Mouse (Mus musculus) activated CD4-positive, CD25-positive, alpha-beta regulatory T cell, adult 4 months (primary cell): ENCODE measurements around the gene Hoxd1. TPM values are rescaled to one million over a fixed set of nuclear protein-coding genes. Genes with fewer than 3 reads are reported as not detected.
A peak's percentile ranks its signal among the peaks of the same experiment; 100 is the strongest.

Source experiments
- ATAC-seq: one replicate; pipeline ENCODE4 v1.8.0; 2017
- polyA plus RNA-seq, 2 experiments: library from polyadenylated mRNA; unstranded; fragments of 100-300 nt; shearing (Covaris generic); gene quantifications; one replicate each; pipeline ENCODE4 v1.2.1; 2017

Gene Hoxd1
- not detected for polyA plus RNA-seq

GRCm38 (mm10) chr2:74762522-74763244 lies at the start of gene Hoxd1:
Hoxd1 (plus strand) TSS chr2:74762980.
- ATAC-seq = no peak

GRCm38 (mm10) chr2:74713239-74714150 lies 49.3 kb upstream of the Hoxd1 start:
- no peak for ATAC-seq

- no peak for ATAC-seq
Observed at GRCm38 (mm10) chr2:74714156-74714789, 48.5 kb upstream of the Hoxd1 start.

- no peak for ATAC-seq
Observed at GRCm38 (mm10) chr2:74714881-74715280, 47.9 kb upstream of the Hoxd1 start.

- ATAC-seq = peak; percentile 52
Observed at GRCm38 (mm10) chr2:74715504-74716241, 47.1 kb upstream of the Hoxd1 start.

- no peak for ATAC-seq
Observed at GRCm38 (mm10) chr2:74720384-74720783, 42.4 kb upstream of the Hoxd1 start.

GRCm38 (mm10) chr2:74720955-74721491 lies 41.8 kb upstream of the Hoxd1 start:
- no peak for ATAC-seq

GRCm38 (mm10) chr2:74721882-74722281 lies 40.9 kb upstream of the Hoxd1 start:
- ATAC-seq = no peak

- ATAC-seq = no peak
Observed at GRCm38 (mm10) chr2:74722949-74723348, 39.8 kb upstream of the Hoxd1 start.

- ATAC-seq = no peak
Observed at GRCm38 (mm10) chr2:74724244-74725015, 38.4 kb upstream of the Hoxd1 start.

- no peak for ATAC-seq
Observed at GRCm38 (mm10) chr2:74725171-74725570, 37.6 kb upstream of the Hoxd1 start.

- no peak for ATAC-seq
Observed at GRCm38 (mm10) chr2:74726551-74726950, 36.2 kb upstream of the Hoxd1 start, which contains the start of gene Gm28230. Gm28230 (plus strand) TSS chr2:74726728.

GRCm38 (mm10) chr2:74726973-74727639 lies 35.7 kb upstream of the Hoxd1 start:
- ATAC-seq = no peak

- no peak for ATAC-seq
Observed at GRCm38 (mm10) chr2:74727640-74728302, 35.0 kb upstream of the Hoxd1 start.

- ATAC-seq = no peak
Observed at GRCm38 (mm10) chr2:74728303-74728680, 34.5 kb upstream of the Hoxd1 start.

- no peak for ATAC-seq
Observed at GRCm38 (mm10) chr2:74730331-74730730, 32.4 kb upstream of the Hoxd1 start.

- ATAC-seq = no peak
Observed at GRCm38 (mm10) chr2:74731055-74731454, 31.7 kb upstream of the Hoxd1 start.

- no peak for ATAC-seq
Observed at GRCm38 (mm10) chr2:74731799-74732512, 30.8 kb upstream of the Hoxd1 start.

- ATAC-seq = no peak
Observed at GRCm38 (mm10) chr2:74732513-74733316, 30.1 kb upstream of the Hoxd1 start.
